ENCODE assay signal across 9 mouse cellular contexts in the genomic region with DNA sequence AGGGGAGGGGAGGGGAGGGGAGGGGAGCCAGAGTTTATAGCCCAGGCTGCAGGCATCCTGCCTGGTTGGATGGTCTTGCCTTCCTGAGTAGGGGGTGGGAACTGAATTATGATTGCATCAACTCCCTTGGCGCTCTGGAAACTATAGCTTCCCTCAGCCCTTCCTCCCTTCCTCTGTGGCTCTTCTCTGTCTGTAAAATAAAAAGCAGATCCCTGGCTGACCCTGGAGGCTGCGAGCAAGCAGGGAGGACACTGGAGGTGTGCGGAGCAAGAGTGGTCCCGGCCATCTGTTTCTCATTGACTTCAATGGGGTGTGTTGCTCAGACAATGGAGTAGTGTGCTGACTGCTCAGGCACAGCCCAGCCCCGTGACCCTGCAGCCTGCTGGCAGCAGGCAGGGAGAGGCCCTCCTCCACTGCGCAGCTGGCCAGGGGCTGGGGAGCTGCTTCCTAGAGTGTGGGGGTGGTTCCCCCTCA. TPM values are rescaled to one million over a fixed set of nuclear protein-coding genes. Genes with fewer than 3 reads are reported as not detected.
A peak's percentile ranks its signal among the peaks of the same experiment; 100 is the strongest.
DNase-seq lines count a peak whose midpoint lies in the region; ATAC-seq lines count a peak whose summit lies in the region.
"Had no signal": no experiment of that assay in that cellular context is flagged by ENCODE, and none has a peak within 500 bp of the region (broad histone marks: within the 10 kb centered on the region; RNA-seq: fewer than 3 reads in every experiment).

No protein-coding gene starts in this region.

- H3K9me3 ChIP-seq in embryonic facial prominence, embryonic 11.5 days (replicated peaks; ENCODE audit: control insufficient read depth, low read length), result no peaks in the 10 kb centered on the region
- no peaks in the 10 kb centered on the region for H3K9me3 ChIP-seq in heart, embryonic 10.5 days

- H3K9ac ChIP-seq in embryonic facial prominence, embryonic 11.5 days (replicated peaks; ENCODE audit: low read length), result no peak overlapping the region

- ATAC-seq in embryonic facial prominence, embryonic 11.5 days (replicated peaks; ENCODE audit: insufficient number of reproducible peaks, low FRiP score, low TSS enrichment, low read depth), result peak; percentile 99

- H3K27ac ChIP-seq in embryonic facial prominence, embryonic 11.5 days (replicated peaks; ENCODE audit: low read depth, low read length), result peak overlapping the region; percentile 93
- H3K27ac ChIP-seq in heart, embryonic 10.5 days, result peak overlapping the region; percentile 83

- H3K27me3 ChIP-seq in embryonic facial prominence, embryonic 11.5 days (ENCODE audit: control insufficient read depth, insufficient read depth, low read length), result no peaks in the 10 kb centered on the region
- H3K27me3 ChIP-seq in heart, embryonic 10.5 days (ENCODE audit: insufficient read depth, poor library complexity, severe bottlenecking), result no peaks in the 10 kb centered on the region

- peak overlapping the region; percentile 1 for H3K4me2 ChIP-seq in embryonic facial prominence, embryonic 11.5 days (ENCODE audit: low read depth, low read length)

- H3K4me1 ChIP-seq in embryonic facial prominence, embryonic 11.5 days (ENCODE audit: control insufficient read depth, insufficient read depth, low read length), result peaks cover 4% of the 10 kb centered on the region
- H3K4me1 ChIP-seq in heart, embryonic 10.5 days, result peaks cover 36% of the 10 kb centered on the region

- no peak overlapping the region for H3K4me3 ChIP-seq in embryonic facial prominence, embryonic 11.5 days (ENCODE audit: low read depth, low read length)
- H3K4me3 ChIP-seq in heart, embryonic 10.5 days, result peak overlapping the region; percentile 38

- H3K36me3 ChIP-seq in embryonic facial prominence, embryonic 11.5 days (replicated peaks; ENCODE audit: control insufficient read depth, insufficient read depth, low read depth, low read length), result no peaks in the 10 kb centered on the region
- no peaks in the 10 kb centered on the region for H3K36me3 ChIP-seq in heart, embryonic 10.5 days

- 1% methylated on average over 6 of the region's 6 CpGs for WGBS in embryonic facial prominence, embryonic 11.5 days
- 7% methylated on average over 6 of the region's 6 CpGs for WGBS in heart, embryonic 10.5 days

- peak; percentile 32 for DNase-seq in cerebellum, adult 11-12 months
- no peak for DNase-seq in cerebellum, adult 9-10 months
- DNase-seq in 3T3-L1 (ENCODE audit: low read depth, low spot score), result peak; percentile 97
- peak; percentile 97 for DNase-seq in embryonic facial prominence, embryonic 11.5 days (ENCODE audit: low spot score)
- DNase-seq in heart, embryonic 10.5 days (ENCODE audit: low spot score), result peak; percentile 90
- DNase-seq in layer of hippocampus, postnatal 10 days (ENCODE audit: low spot score in 2 of 2), result peak; percentile 27 to 30
- DNase-seq in neural tube, embryonic 10.5 days (ENCODE audit: extremely low spot score, low spot score), result peak; percentile 93
- no peak for DNase-seq in thymus, postnatal 14 days

RNA-seq across cellular contexts. Expression of a gene that starts 27.3 kb away (rescaled TPM):
- polyA plus RNA-seq in embryonic facial prominence, embryonic 11.5 days (2014; fragmentation: Nextera tagmentation; extraction: Ambion mirVana), result 85.8 and 93.6 TPM in 2 replicates
- 50.4 and 66.2 TPM in 2 replicates for polyA plus RNA-seq in heart, embryonic 10.5 days (2016; fragmentation: Nextera tagmentation; extraction: Ambion mirVana)
- total RNA-seq in layer of hippocampus, postnatal 10 days (2021), result 1 to 10 TPM; 3.9 to 4.1 TPM

RNA-seq across cellular contexts. Expression of a gene that starts 33.7 kb away (rescaled TPM):
- polyA plus RNA-seq in embryonic facial prominence, embryonic 11.5 days (2014; fragmentation: Nextera tagmentation; extraction: Ambion mirVana), result not detected in 2 replicates
- polyA plus RNA-seq in heart, embryonic 10.5 days (2016; fragmentation: Nextera tagmentation; extraction: Ambion mirVana), result 0.41 and 8.8 TPM in 2 replicates
- total RNA-seq in layer of hippocampus, postnatal 10 days (2021), result not detected
- polyA plus RNA-seq: testis, adult 2 months had no signal

RNA-seq across cellular contexts. Expression of a gene that starts 59.7 kb away (rescaled TPM):
- polyA plus RNA-seq in embryonic facial prominence, embryonic 11.5 days (2014; fragmentation: Nextera tagmentation; extraction: Ambion mirVana), result 2.8 and 3.7 TPM in 2 replicates
- 1.1 TPM in 2 replicates for polyA plus RNA-seq in heart, embryonic 10.5 days (2016; fragmentation: Nextera tagmentation; extraction: Ambion mirVana)
- total RNA-seq in layer of hippocampus, postnatal 10 days (2021), result 1 to 10 TPM; 3.6 to 5.5 TPM

Comparison
In these comparisons a context has a peak if more than half of its experiments do, and no peak if none do; other contexts are left out.
1. DNase-seq: peak in cerebellum, adult 11-12 months (single experiment), 3T3-L1 (single experiment), embryonic facial prominence, embryonic 11.5 days (single experiment), heart, embryonic 10.5 days (single experiment), layer of hippocampus, postnatal 10 days (2 of 2) and neural tube, embryonic 10.5 days (single experiment); none in cerebellum, adult 9-10 months (single experiment) and thymus, postnatal 14 days (single experiment).